8 mouse cellular contexts compared by ENCODE assay signal in the genomic region with DNA sequence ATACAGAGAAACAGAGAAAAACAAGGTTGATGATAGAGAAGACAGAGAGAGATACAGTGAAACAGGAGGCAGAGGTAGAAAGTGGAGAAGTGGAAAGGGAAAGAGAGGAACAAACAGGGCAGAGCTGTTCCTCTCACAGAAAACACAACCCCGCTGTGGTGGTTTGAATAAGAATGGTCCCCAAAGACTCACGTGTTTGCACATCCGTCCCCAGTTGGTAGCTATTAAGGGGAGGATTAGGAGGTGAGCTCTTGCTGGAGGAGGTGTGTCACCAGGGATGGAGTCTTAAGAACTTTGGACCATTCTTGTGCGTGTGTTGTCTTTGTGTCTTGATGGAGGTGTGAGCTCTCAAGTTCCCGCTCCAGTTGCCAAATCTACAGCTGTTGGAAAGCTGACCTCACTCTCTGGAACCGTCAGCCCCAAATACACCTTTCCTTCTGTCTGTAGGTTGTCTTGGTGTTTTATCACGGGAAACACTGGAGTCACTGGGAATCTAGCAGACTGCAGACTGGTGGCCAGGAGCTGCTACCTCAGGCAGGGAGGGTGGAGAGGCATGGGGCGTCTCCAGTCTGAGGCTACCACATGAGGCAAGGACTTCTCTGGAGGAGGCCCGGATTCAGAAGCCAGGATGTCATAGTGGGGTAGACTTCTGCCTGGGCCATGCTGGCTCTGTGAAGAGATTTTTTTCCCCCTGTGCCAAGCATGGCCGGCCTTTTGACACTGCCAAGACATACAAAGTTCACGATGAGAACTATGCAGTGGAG.
DNase-seq lines count a peak whose midpoint lies in the region; ATAC-seq and TF ChIP-seq lines count a peak whose summit lies in the region.
"Had no signal": no experiment of that assay in that cellular context is flagged by ENCODE, and none has a peak within 500 bp of the region (broad histone marks: within the 10 kb centered on the region; RNA-seq: fewer than 3 reads in every experiment).

No protein-coding gene starts in this region.

- H3ac ChIP-seq in myocyte (ENCODE audit: control insufficient read depth, insufficient read length): no peak overlapping the region

- H3K9me3 ChIP-seq in liver, embryonic 11.5 days (ENCODE audit: control insufficient read depth, low read length): no peaks in the 10 kb centered on the region
- no peaks in the 10 kb centered on the region for H3K9me3 ChIP-seq in liver, embryonic 12.5 days (replicated peaks)
- no peaks in the 10 kb centered on the region for H3K9me3 ChIP-seq in forebrain, embryonic 14.5 days (replicated peaks; ENCODE audit: control insufficient read depth, low read length)

- peaks cover 73% of the 10 kb centered on the region for H3K27me3 ChIP-seq in liver, embryonic 11.5 days (replicated peaks; ENCODE audit: control insufficient read depth, insufficient read depth, low read length)
- peaks cover 94% of the 10 kb centered on the region for H3K27me3 ChIP-seq in liver, embryonic 12.5 days (replicated peaks)
- peaks cover 7% of the 10 kb centered on the region; the same call in 1 of the 2 replicates for H3K27me3 ChIP-seq in forebrain, embryonic 14.5 days (replicated peaks; ENCODE audit: control insufficient read depth, insufficient read depth, low read length)
- H3K27me3 ChIP-seq in myocyte (ENCODE audit: control insufficient read depth, insufficient read depth, insufficient read length): peaks cover 8% of the 10 kb centered on the region

- no peak overlapping the region for H3K4me3 ChIP-seq in liver, embryonic 11.5 days (ENCODE audit: low read depth, low read length)
- no peak overlapping the region for H3K4me3 ChIP-seq in liver, embryonic 12.5 days
- H3K4me3 ChIP-seq in forebrain, embryonic 14.5 days (ENCODE audit: low read depth, low read length): no peak overlapping the region
- no peak overlapping the region for H3K4me3 ChIP-seq in myocyte

- TF ChIP-seq POLR2A in myocyte (IDR thresholded peaks at IDR 0.05; ENCODE audit: insufficient read length, low read depth): no peak

- no peaks in the 10 kb centered on the region for H3K36me3 ChIP-seq in liver, embryonic 11.5 days (ENCODE audit: control insufficient read depth, insufficient read depth, low read length)
- H3K36me3 ChIP-seq in liver, embryonic 12.5 days: no peaks in the 10 kb centered on the region
- H3K36me3 ChIP-seq in forebrain, embryonic 14.5 days (ENCODE audit: control insufficient read depth, insufficient read depth, low read length): no peaks in the 10 kb centered on the region
- no peaks in the 10 kb centered on the region for H3K36me3 ChIP-seq in myocyte (ENCODE audit: control insufficient read depth, insufficient read depth)

- no peak overlapping the region for H3K9ac ChIP-seq in liver, embryonic 11.5 days (ENCODE audit: low read depth, low read length)
- H3K9ac ChIP-seq in liver, embryonic 12.5 days: no peak overlapping the region
- H3K9ac ChIP-seq in forebrain, embryonic 14.5 days (ENCODE audit: low read length): no peak overlapping the region

- H3K4me2 ChIP-seq in liver, embryonic 11.5 days: peak overlapping the region; percentile 57
- no peak overlapping the region for H3K4me2 ChIP-seq in liver, embryonic 12.5 days
- H3K4me2 ChIP-seq in forebrain, embryonic 14.5 days (ENCODE audit: low read length): peak overlapping the region; percentile 56
- peak overlapping the region; percentile 68 for H3K4me2 ChIP-seq in myocyte (ENCODE audit: low read depth)

- WGBS in liver, embryonic 11.5 days: 16% methylated on average over 11 of the region's 11 CpGs
- 11% methylated on average over 11 of the region's 11 CpGs for WGBS in liver, embryonic 12.5 days (ENCODE audit: insufficient replicate concordance)
- whole genome bisulfite sequencing in forebrain, embryonic 14.5 days: 8% methylated on average over 11 of the region's 11 CpGs

- ATAC-seq in liver, embryonic 11.5 days (replicated peaks; ENCODE audit: low FRiP score): no peak
- ATAC-seq in liver, embryonic 12.5 days: no peak
- no peak for ATAC-seq in forebrain, embryonic 14.5 days

- H3K27ac ChIP-seq in liver, embryonic 11.5 days (ENCODE audit: low read depth, low read length): no peak overlapping the region
- no peak overlapping the region for H3K27ac ChIP-seq in liver, embryonic 12.5 days
- no peak overlapping the region for H3K27ac ChIP-seq in forebrain, embryonic 14.5 days (ENCODE audit: low read depth, low read length)

- no peaks in the 10 kb centered on the region for H3K79me2 ChIP-seq in myocyte (ENCODE audit: control insufficient read depth, insufficient read depth)

- peaks cover 7% of the 10 kb centered on the region for H3K4me1 ChIP-seq in liver, embryonic 11.5 days (replicated peaks; ENCODE audit: control insufficient read depth, insufficient read depth, low read length)
- H3K4me1 ChIP-seq in liver, embryonic 12.5 days: peaks cover 23% of the 10 kb centered on the region
- peaks cover 38% of the 10 kb centered on the region for H3K4me1 ChIP-seq in forebrain, embryonic 14.5 days (ENCODE audit: control insufficient read depth, insufficient read depth, low read length)

- DNase-seq in liver, embryonic 11.5 days (ENCODE audit: low spot score): no peak
- DNase-seq in adipocyte (ENCODE audit: low spot score): peak; percentile 61
- DNase-seq in forebrain, embryonic 14.5 days (ENCODE audit: low spot score): no peak
- no peak for DNase-seq in thymus, postnatal 25 days
- DNase-seq in left cerebral cortex, adult 9 months (ENCODE audit: low spot score in 2 of 2): no peak
- DNase-seq: cerebellum, adult 9-11 months had no signal

TF ChIP-seq in myocyte, 11 proteins besides CTCF, POLR2A, EP300 and RAD21:
- TF ChIP-seq USF1 (IDR thresholded peaks at IDR 0.05; ENCODE audit: low read depth) (no peak), SRF (IDR thresholded peaks at IDR 0.05; ENCODE audit: control insufficient read depth, insufficient read length, low read depth) (no peak), E2F4 (IDR thresholded peaks at IDR 0.05; ENCODE audit: insufficient read depth) (no peak), MAX (IDR thresholded peaks at IDR 0.05; ENCODE audit: low read depth) (no peak), CEBPB (IDR thresholded peaks at IDR 0.05; ENCODE audit: insufficient read depth, poor library complexity, severe bottlenecking) (no peak), REST (IDR thresholded peaks at IDR 0.05; ENCODE audit: insufficient read depth, insufficient read length) (no peak), MYOG (IDR thresholded peaks at IDR 0.05; ENCODE audit: control insufficient read depth in 1 of 3, insufficient read depth in 1 of 3, insufficient read length in 2 of 3, low read depth in 2 of 3) (no peak), TCF12 (IDR thresholded peaks at IDR 0.05; ENCODE audit: insufficient read depth, poor library complexity, severe bottlenecking) (no peak), TCF3 (IDR thresholded peaks at IDR 0.05; ENCODE audit: insufficient read length, low read depth) (no peak), MYOD1 (IDR thresholded peaks at IDR 0.05; ENCODE audit: control insufficient read depth in 1 of 3, insufficient read length in 2 of 3, low read depth in 2 of 3) (no peak)
